Mouse (Mus musculus): ENCODE measurements at regions not wholly inside any gene's neighbourhood (a gene's known extent, or its start where the extent isn't known, plus 50 kb on each side); places are given as distances from the start of the nearest gene placed in this dataset.

DNA sequence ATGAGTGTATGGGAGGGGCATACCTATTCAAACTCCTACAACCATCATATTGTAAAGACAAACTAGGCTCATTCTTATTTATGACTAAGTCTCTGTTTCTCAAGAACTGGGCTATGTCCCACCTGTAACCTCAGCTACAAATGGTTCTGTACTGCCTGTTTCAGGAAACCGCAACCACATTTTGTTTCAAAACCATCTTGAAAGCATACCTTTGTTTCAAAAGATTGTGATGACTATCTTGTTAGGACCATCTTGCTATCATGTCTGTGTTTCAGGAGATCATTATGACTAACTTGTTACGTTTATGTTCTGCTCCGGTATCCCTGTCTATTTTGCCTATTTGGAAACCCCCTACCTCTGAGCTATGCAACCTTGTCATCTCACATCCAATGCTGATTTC is 340.2 kb upstream of the Cblb start:
- TF ChIP-seq CTCF (IDR thresholded peaks at IDR 0.05), result no peak
- no peak for TF ChIP-seq EP300 (IDR thresholded peaks at IDR 0.05)

All from lung, postnatal 0 days (tissue).